ENCODE assay signal across 12 mouse cellular contexts in the genomic region with DNA sequence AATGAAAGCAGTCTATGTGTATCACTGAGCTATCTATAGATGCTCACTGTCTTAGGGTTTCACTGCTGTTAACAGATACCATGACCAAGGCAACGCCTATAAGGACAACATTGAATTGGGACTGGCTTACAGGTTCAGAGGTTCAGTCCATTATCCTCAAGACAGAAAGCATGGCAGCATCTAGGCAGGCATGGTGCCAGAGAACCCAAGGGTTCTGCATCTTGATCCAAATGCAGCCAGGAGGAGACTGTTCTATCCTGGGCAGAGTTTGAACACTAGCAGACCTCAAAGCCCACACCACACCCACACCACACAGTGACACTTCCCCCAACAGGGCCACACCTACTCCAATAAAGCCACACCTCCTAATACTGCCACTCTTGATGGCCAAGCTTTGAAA.
"Had no signal": no experiment of that assay in that cellular context is flagged by ENCODE, and none has a peak within 500 bp of the region (broad histone marks: within the 10 kb centered on the region; RNA-seq: fewer than 3 reads in every experiment).

No protein-coding gene starts in this region.

- DNase-seq: retina, postnatal 1 day; right cerebral cortex, adult 18-20 months; right cerebral cortex, postnatal 14 days; right cerebral cortex, postnatal 25 days; right cerebral cortex, postnatal 4 days; spleen, adult 18-20 months; thymus, adult 18-20 months; thymus, adult 2 months; thymus, postnatal 14 days; thymus, postnatal 25 days; thymus, postnatal 36 days; thymus, postnatal 4 days had no signal
